Mouse (Mus musculus) neural tube, embryonic 13.5 days (tissue): ENCODE measurements around the gene Qtrt1. TPM values are rescaled to one million over a fixed set of nuclear protein-coding genes. Genes with fewer than 3 reads are reported as not detected.
A peak's percentile ranks its signal among the peaks of the same experiment; 100 is the strongest.
"Not testable (repeated sequence)": the region's sequence is repeated elsewhere in the genome, so short reads cannot be mapped to it uniquely, and the experiment has no call there.

Source experiments
- ATAC-seq: fragments of 200-750 bp; cut with Nextera tagmentation; 2 replicates; pipeline ENCODE4 v1.8.0; 2017; ENCODE audit warnings: low read depth, mild to moderate bottlenecking, moderate TSS enrichment, moderate library complexity
- H3K27ac ChIP-seq: fragments of 300-500 bp; sonication (generic); replicated peaks from 2 replicates; pipeline ENCODE4 v1.5.1; 2015; ENCODE audit warnings: moderate library complexity, mild to moderate bottlenecking, inconsistent platforms
- H3K27me3 ChIP-seq: fragments of 300-500 bp; sonication (generic); 2 replicates; pipeline ENCODE4 v1.6.1; 2015; ENCODE audit warnings: mild to moderate bottlenecking, inconsistent platforms
- H3K36me3 ChIP-seq: fragments of 300-500 bp; sonication (generic); 2 replicates; pipeline ENCODE4 v1.6.1; 2015; ENCODE audit warnings: mild to moderate bottlenecking, inconsistent platforms
- H3K4me1 ChIP-seq: fragments of 300-500 bp; sonication (generic); replicated peaks from 2 replicates; pipeline ENCODE4 v1.6.1; 2015; ENCODE audit warnings: inconsistent platforms
- H3K4me2 ChIP-seq: fragments of 300-500 bp; sonication (generic); 2 replicates; pipeline ENCODE4 v1.6.1; 2015; ENCODE audit warnings: inconsistent platforms, mild to moderate bottlenecking, moderate library complexity
- H3K4me3 ChIP-seq: fragments of 300-500 bp; sonication (generic); 2 replicates; pipeline ENCODE4 v1.5.1; 2015; ENCODE audit warnings: mild to moderate bottlenecking, inconsistent platforms
- H3K9ac ChIP-seq: fragments of 300-500 bp; sonication (generic); 2 replicates; pipeline ENCODE4 v1.6.1; 2015; ENCODE audit warnings: moderate library complexity, mild to moderate bottlenecking, inconsistent platforms
- H3K9me3 ChIP-seq: fragments of 300-500 bp; sonication (generic); 2 replicates; pipeline ENCODE4 v1.6.1; 2016; ENCODE audit warnings: inconsistent platforms
- WGBS: fragments of 180-500 bp; shearing (Covaris S2); methylation state at CpG from one replicate; pipeline ENCODE4 v1.1.7; 2015; 5-methylcytosine and 5-hydroxymethylcytosine counted together
- polyA plus RNA-seq: library from polyadenylated mRNA; unstranded; fragments of >200 nt; fragmentation: Nextera tagmentation; extraction: Ambion mirVana; gene quantifications from 2 replicates; pipeline ENCODE4 v1.2.1, GENCODE M21; 2015

Gene Qtrt1
- polyA plus RNA-seq, 1 experiment from 2014 or later, result 49.1 TPM

DNA sequence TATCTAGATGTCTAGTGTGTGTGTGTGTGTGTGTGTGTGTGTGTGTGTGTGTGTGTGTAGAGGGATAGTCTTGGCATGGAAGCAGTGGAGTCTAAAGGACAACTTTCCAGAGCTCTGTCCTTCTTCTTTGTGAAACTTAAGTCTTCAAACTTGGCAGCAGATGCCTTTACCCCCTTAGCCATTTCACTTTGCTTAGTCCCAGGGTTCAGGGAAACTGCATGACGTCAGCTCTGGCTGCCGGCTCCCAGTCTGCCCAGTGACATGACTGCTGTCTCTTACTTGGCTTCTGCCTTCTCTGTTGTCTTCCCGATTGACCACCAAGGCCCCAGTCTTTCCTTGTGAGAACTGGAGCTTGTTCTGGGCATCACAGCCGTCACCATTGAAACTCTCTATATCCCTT is 42.9 kb downstream of the Qtrt1 start:
- no peak overlapping the region for H3K4me2 ChIP-seq
- no peak overlapping the region for H3K27ac ChIP-seq
- H3K4me1 ChIP-seq, result peaks cover 14% of the 10 kb centered on the region
- peaks cover 14% of the 10 kb centered on the region; the same call in 1 of the 2 replicates for H3K36me3 ChIP-seq
- WGBS, result 78% methylated on average over 4 of the region's 4 CpGs
- H3K9me3 ChIP-seq, result no peaks in the 10 kb centered on the region
- H3K9ac ChIP-seq, result no peak overlapping the region
- no peaks in the 10 kb centered on the region for H3K27me3 ChIP-seq
- ATAC-seq, result no peak
- H3K4me3 ChIP-seq, result no peak overlapping the region

DNA sequence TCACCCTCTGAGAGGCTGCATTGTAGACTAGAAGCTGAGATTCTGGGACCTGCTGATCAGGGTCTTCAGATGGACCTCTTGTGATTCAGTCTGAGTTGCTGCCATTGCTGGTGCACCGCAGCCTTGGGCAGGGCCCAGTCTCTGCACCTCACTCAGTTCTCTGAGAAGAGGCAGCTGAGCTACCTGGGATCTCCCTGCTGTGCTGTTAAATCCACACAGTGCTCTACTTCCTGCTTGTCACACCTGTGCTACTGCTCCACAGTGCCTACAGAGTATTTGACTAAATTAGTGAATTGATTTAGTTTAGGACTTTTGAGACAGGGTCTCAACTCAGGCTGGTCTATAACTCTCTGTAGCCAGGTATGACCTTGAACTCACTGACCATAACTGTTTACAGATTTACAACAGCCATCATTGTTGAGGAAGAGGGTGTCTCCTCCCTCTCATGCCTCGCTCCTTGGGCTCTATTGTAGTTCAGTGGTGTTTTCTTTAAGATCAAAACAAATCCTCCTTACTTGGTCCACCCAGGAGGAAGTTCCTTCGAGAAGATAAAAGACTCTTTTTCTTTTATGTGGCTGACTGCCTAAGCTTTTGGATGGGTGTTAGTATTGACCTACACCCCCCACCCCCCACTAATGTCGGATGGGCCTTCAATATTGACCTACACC is 43.6 kb downstream of the Qtrt1 start:
- no peak overlapping the region for H3K4me3 ChIP-seq
- H3K9ac ChIP-seq, result no peak overlapping the region
- no peak overlapping the region for H3K27ac ChIP-seq
- no peak overlapping the region for H3K4me2 ChIP-seq
- peaks cover 14% of the 10 kb centered on the region for H3K4me1 ChIP-seq
- ATAC-seq, result no peak
- H3K27me3 ChIP-seq, result no peaks in the 10 kb centered on the region
- H3K9me3 ChIP-seq, result no peaks in the 10 kb centered on the region
- H3K36me3 ChIP-seq, result peaks cover 21% of the 10 kb centered on the region
- 55% methylated on average over 4 of the region's 4 CpGs for WGBS

DNA sequence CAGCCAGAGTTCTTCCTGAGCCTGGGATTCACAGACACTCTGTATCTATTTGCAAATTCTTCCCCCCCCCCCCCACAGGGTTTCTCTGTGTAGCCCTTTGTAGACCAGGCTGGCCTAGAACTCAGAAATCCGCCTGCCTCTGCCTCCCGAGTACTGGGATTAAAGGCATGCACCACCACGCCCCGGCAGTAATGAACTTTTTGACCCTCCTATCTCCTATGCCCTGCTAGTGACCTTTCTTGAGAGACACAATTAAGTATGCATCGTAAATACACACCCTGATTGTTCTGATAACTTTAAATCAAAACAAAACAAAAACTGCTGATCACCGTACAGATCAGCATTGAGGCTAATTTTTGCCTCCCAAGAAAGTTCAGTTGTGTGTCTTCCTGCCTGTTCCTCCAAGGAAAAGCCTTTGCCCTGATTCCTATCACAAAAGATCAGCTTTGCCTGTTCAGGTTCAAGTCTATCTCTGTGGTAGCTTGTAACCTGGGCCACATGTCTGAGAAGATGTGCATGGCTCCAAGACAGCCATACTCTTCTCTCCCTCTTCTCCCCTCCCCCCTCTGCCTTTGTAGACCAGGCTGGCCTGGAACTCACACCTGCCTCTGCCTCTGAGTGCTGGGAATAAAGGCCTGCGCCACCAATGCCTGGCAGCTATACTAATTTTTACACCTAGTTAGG is 44.8 kb downstream of the Qtrt1 start:
- H3K4me1 ChIP-seq, result peaks cover 14% of the 10 kb centered on the region
- H3K9me3 ChIP-seq, result no peaks in the 10 kb centered on the region
- H3K9ac ChIP-seq, result no peak overlapping the region
- H3K27ac ChIP-seq, result no peak overlapping the region
- ATAC-seq, result no peak
- no peak overlapping the region for H3K4me3 ChIP-seq
- 83% methylated on average over 7 of the region's 7 CpGs for WGBS
- H3K27me3 ChIP-seq, result no peaks in the 10 kb centered on the region
- peaks cover 30% of the 10 kb centered on the region for H3K36me3 ChIP-seq
- H3K4me2 ChIP-seq, result no peak overlapping the region

DNA sequence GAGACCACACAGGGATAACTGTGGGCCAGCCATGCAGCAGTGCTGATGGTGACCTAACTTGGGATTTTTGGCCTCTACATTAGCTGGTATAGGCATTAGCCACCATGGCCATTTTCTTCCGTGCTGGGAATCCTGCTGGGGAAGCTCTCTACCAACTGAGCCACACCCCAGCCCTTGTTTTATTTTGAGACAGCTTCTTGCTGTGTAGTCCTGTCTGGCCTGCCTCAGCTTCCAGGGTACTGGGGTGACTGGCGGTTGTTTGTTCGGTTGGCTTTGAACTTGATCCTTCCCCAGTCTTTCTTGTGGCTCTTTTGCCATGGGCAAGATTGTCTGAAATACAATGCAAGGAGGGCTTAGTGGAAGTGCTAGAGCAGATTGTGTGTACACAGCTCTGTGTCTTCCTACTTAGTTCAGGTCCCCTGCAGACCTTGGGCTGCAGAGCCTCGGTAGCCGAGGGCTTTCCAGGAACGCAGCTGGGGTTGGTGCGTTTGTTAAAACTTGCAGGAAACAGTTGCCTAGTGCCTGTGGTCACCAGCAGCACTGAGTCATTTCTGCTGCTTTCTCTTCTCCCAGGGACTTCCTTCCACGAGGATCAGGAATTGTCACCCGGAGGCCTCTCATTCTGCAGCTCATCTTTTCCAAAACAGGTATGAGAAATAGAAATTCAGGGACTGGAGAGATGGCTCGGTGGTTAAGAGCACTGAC is 45.4 kb downstream of the Qtrt1 start:
- 86% methylated on average over 10 of the region's 10 CpGs for WGBS
- no peaks in the 10 kb centered on the region for H3K9me3 ChIP-seq
- H3K27me3 ChIP-seq, result no peaks in the 10 kb centered on the region
- ATAC-seq, result no peak
- no peak overlapping the region for H3K4me2 ChIP-seq
- H3K36me3 ChIP-seq, result peaks cover 30% of the 10 kb centered on the region
- H3K27ac ChIP-seq, result no peak overlapping the region
- no peak overlapping the region for H3K9ac ChIP-seq
- H3K4me1 ChIP-seq, result peaks cover 10% of the 10 kb centered on the region
- no peak overlapping the region for H3K4me3 ChIP-seq

DNA sequence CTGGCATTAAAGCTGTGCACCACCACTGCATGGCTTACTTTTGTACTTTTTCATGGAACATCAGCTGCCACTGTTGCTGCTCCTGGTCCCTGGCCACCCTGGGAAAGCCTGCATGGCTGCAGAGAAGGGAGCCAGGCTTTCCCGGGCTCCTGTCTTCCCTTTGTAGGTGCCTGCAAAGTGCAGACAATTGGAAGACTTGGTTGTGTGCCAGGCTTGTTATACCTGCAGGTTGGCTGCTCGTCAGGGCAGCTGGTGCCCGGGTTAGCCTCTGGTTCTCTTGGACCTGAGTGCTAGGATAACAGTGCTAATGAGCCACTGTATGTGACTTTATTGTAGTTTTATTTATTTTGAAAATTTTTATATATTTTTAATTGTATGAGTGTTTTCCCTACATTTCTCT is 47.2 kb downstream of the Qtrt1 start:
- H3K4me3 ChIP-seq, result no peak overlapping the region
- no peak for ATAC-seq
- peaks cover 30% of the 10 kb centered on the region for H3K36me3 ChIP-seq
- H3K9me3 ChIP-seq, result no peaks in the 10 kb centered on the region
- no peak overlapping the region for H3K4me2 ChIP-seq
- no peak overlapping the region for H3K27ac ChIP-seq
- no peak overlapping the region for H3K9ac ChIP-seq
- no peaks in the 10 kb centered on the region for H3K27me3 ChIP-seq
- 0 out of 2 replicates have a peak, but pooled peaks cover 9% of the 10 kb centered on the region for H3K4me1 ChIP-seq
- 88% methylated on average over 3 of the region's 3 CpGs for WGBS

DNA sequence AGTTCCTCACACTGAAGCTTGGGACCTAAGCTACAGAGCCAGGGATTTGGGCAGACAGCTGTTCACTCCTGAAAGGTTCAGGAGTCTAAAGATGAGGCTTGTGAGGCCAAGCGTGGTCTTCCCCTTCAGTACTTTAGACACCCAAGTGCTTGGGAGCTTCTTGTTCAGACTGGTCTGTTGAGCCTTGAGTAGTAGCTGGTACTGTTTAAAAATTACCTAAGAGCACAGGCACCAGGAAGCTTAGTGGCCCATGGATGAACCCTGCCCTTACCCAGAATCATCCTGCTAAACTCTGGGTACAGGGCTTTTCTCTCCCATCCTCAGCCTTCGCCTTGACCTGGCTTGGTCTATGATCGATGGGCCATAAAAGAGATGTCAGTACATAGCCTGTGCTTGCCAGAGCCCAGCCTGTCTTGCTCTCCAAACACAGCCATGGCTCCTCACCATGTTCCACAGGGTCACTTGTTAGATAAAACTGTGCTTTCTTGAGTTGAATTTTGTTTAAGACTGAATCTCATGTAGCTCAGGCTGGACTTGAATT is 48.8 kb downstream of the Qtrt1 start:
- H3K9ac ChIP-seq, result no peak overlapping the region
- H3K4me1 ChIP-seq, result 0 out of 2 replicates have a peak, but pooled peaks cover 9% of the 10 kb centered on the region
- H3K36me3 ChIP-seq, result peaks cover 41% of the 10 kb centered on the region
- H3K4me2 ChIP-seq, result no peak overlapping the region
- H3K27me3 ChIP-seq, result no peaks in the 10 kb centered on the region
- ATAC-seq, result no peak
- 91% methylated on average over 3 of the region's 3 CpGs for WGBS
- no peak overlapping the region for H3K4me3 ChIP-seq
- no peaks in the 10 kb centered on the region for H3K9me3 ChIP-seq
- no peak overlapping the region for H3K27ac ChIP-seq

DNA sequence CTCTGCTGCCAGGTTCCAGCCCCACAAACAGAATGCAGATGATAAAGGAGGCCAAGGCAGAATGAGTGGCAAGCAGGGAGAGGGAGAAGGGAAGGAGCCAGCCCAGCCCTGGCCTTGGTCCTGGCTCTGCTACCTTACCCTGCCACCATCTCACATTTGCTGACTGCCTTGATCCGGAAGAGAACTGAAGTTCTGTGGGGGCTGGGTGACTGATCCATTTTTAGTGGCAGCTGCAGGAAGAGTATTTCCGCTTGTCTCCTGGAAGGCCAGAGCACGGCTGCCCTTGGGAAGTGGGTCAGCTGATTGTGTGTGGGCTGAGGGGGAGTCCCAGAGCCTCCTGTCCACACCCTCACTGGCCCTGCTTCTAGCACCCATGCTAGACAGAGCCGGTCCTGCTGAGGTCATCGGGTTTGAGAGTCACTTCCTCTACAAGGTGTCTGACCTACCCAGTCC is 51.5 kb downstream of the Qtrt1 start:
- WGBS, result 78% methylated on average over 5 of the region's 5 CpGs
- 0 out of 2 replicates have a peak overlapping the region, but pooled peaks have one; percentile 18 for H3K9ac ChIP-seq
- no peak overlapping the region for H3K4me3 ChIP-seq
- no peak overlapping the region for H3K27ac ChIP-seq
- peaks cover 64% of the 10 kb centered on the region for H3K36me3 ChIP-seq
- 0 out of 2 replicates have a peak, but pooled peaks cover 9% of the 10 kb centered on the region for H3K4me1 ChIP-seq
- H3K4me2 ChIP-seq, result no peak overlapping the region
- no peak for ATAC-seq
- H3K9me3 ChIP-seq, result no peaks in the 10 kb centered on the region
- H3K27me3 ChIP-seq, result no peaks in the 10 kb centered on the region

DNA sequence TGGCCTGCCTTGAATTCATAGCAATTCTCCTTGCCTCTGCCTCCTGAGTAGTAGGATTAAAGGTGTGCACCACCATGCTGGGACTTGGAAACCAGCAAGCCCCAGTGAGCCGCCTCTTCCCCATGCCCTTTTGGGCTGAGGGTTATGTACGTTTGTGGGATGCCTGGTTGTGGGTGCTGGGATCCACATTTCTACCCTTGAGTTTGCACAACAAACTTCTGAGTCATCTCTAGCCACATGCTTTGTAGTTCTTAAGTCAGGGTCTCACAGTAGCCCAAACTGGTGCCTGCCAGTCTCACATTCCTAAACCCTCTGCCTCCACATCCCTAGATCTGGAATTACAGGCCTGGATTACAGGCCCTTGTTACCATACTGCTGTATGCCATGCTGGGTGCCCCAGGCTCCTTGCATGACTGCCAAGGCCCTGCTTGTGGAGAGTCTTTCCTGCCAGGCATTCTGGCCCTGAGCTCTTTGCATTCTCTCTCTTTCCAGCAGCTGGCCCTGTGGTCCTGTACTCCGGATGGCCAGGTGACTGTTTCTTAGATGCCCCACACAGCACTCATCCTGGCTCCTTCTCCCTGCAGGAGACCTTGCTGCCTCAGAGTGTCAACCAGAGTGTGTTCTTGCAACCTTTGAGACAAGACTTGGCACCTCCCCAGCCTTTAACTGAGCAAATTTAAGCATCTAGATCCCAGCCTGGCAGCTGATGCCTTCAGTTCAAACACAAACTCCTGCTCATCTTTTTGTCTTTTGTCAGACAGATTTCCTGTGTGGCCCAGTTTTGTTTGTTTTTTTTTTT is 52.3 kb downstream of the Qtrt1 start:
- Histone ChIP-seq H3K36me3 (peaks cover 64% of the 10 kb centered on the region), H3K4me3 (no peak overlapping the region), H3K4me2 (no peak overlapping the region), H3K27me3 (no peaks in the 10 kb centered on the region), H3K27ac (no peak overlapping the region), H3K9me3 (no peaks in the 10 kb centered on the region), H3K4me1 (0 out of 2 replicates have a peak, but pooled peaks cover 9% of the 10 kb centered on the region), H3K9ac (no peak overlapping the region)
- no peak for ATAC-seq
- 96% methylated on average over 3 of the region's 3 CpGs for WGBS

DNA sequence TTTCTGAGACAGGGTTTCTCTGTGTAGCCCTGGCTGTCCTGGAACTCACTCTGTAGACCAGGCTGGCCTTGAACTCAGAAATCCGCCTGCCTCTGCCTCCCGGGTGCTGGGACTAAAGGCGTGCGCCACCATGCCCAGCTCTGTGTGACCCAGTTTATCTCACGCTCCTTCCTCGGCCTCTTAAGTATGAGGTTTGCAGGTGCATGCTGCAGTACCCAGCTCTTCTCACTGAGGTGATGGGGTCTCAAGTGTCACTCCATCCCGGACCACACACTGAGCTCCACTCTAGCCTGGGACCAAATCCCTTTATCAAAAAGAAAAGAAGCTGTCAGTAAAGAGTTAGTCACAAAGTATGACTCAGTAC is 52.9 kb downstream of the Qtrt1 start:
- not testable (repeated sequence) for H3K4me2 ChIP-seq, H3K9me3 ChIP-seq, H3K4me3 ChIP-seq, H3K27ac ChIP-seq, H3K4me1 ChIP-seq, H3K27me3 ChIP-seq, ATAC-seq, H3K9ac ChIP-seq
- 94% methylated on average over 7 of the region's 7 CpGs for WGBS
- H3K36me3 ChIP-seq, result peaks cover 64% of the 10 kb centered on the region

DNA sequence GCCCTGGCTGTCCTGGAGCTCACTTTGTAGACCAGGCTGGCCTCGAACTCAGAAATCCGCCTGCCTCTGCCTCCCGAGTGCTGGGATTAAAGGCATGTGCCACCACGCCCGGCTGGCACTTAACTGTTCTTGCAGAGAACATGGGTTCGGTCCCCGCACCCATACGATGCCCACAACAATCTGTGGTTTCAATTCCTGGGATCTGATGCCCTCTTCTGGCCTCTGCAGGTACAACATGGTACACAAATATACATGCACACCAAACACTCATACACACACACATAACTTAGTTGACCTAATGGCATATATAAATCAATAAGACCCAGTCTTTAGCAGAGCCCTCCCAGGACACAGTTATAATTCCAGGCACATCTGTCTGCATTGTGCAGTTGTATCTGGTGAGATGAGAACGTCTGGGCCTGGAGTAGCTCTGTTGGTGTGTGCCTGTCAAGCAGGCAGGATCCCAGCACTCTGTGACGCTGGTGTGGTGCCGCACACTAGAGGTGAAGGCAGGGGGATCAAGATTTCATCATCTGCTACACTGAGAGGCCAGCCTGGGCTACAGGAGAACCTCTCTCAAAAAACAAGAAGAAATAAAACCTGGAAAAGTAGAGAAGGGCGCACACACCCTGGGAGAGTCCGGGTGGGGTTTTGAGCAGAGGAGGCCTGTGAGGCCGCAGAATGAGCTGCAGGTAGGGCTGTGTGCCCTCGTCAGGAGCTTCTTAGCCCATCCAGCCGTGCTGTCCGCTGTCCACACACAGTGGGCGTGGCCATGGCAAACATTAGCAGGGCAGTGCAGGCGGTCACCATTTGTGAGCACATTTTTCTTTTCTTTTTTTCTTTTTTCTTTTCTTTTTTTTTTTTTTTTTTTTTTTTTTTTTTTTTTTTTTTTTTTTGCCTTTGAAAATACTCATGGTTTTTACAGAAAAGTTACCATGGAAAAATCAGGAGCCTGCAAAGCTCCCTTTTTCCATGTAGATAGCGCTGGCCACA is 57.7 kb downstream of the Qtrt1 start:
- Histone ChIP-seq H3K9ac (no peak overlapping the region), H3K27me3 (no peaks in the 10 kb centered on the region), H3K36me3 (peaks cover 90% of the 10 kb centered on the region), H3K4me3 (no peak overlapping the region), H3K9me3 (no peaks in the 10 kb centered on the region), H3K4me1 (no peaks in the 10 kb centered on the region), H3K4me2 (no peak overlapping the region), H3K27ac (no peak overlapping the region)
- ATAC-seq, result no peak
- 87% methylated on average over 20 of the region's 20 CpGs for WGBS
